Mouse (Mus musculus) myocyte (in vitro differentiated cells): Measurements from ENCODE around the gene Pdzrn4. TPM values are rescaled to one million over a fixed set of nuclear protein-coding genes. Genes with fewer than 3 reads are reported as not detected.

ENCODE experiments used
- H3K27me3 ChIP-seq: one replicate; pipeline ENCODE4 v1.6.1; 2011; ENCODE audit not compliant: control insufficient read depth, insufficient read depth, insufficient read length
- H3K36me3 ChIP-seq: one replicate; pipeline ENCODE4 v1.6.1; 2011; ENCODE audit not compliant: control insufficient read depth, insufficient read depth
- H3K4me2 ChIP-seq: one replicate; pipeline ENCODE4 v1.6.1; 2011; ENCODE audit warnings: low read depth, control low read depth
- H3K4me3 ChIP-seq: one replicate; pipeline ENCODE4 v1.5.1; 2011; ENCODE audit warnings: mild to moderate bottlenecking, control low read depth, moderate library complexity
- H3K79me2 ChIP-seq: one replicate; pipeline ENCODE4 v1.6.1; 2011; ENCODE audit not compliant: control insufficient read depth, insufficient read depth
- H3ac ChIP-seq: one replicate; pipeline ENCODE4 v1.6.1; 2011; ENCODE audit not compliant: control insufficient read depth, insufficient read length
- CEBPB ChIP-seq: IDR thresholded peaks from 2 replicates; pipeline ENCODE4 v1.6.1; 2011; ENCODE audit warnings: mild to moderate bottlenecking, moderate library complexity; ENCODE audit not compliant: poor library complexity, insufficient read depth, severe bottlenecking
- E2F4 ChIP-seq: IDR thresholded peaks from one replicate; pipeline ENCODE4 v1.6.1; 2011; ENCODE audit warnings: mild to moderate bottlenecking, control low read depth, moderate library complexity; ENCODE audit not compliant: insufficient read depth
- MAX ChIP-seq: IDR thresholded peaks from one replicate; pipeline ENCODE4 v1.6.1; 2011; ENCODE audit warnings: low read depth, mild to moderate bottlenecking, control low read depth
- MYOD1 ChIP-seq, 3 experiments: IDR thresholded peaks; one replicate each; pipeline ENCODE4 v1.6.1; 2011; ENCODE audit warnings: control low read depth in 2 of 3, low read depth in 2 of 3, mild to moderate bottlenecking in 2 of 3, moderate library complexity in 1 of 3; ENCODE audit not compliant: insufficient read length in 2 of 3, control insufficient read depth in 1 of 3
- MYOG ChIP-seq, 3 experiments: IDR thresholded peaks; one replicate each; pipeline ENCODE4 v1.6.1; 2011; ENCODE audit warnings: control low read depth in 2 of 3, low read depth in 2 of 3, mild to moderate bottlenecking in 2 of 3; ENCODE audit not compliant: insufficient read length in 2 of 3, control insufficient read depth in 1 of 3, insufficient read depth in 1 of 3
- POLR2A ChIP-seq: IDR thresholded peaks from one replicate; pipeline ENCODE4 v1.6.1; 2011; ENCODE audit warnings: low read depth, mild to moderate bottlenecking, control low read depth, moderate library complexity; ENCODE audit not compliant: insufficient read length
- POLR2AphosphoS2 ChIP-seq: IDR thresholded peaks from one replicate; pipeline ENCODE4 v1.6.1; 2011; ENCODE audit warnings: low read depth, control low read depth; ENCODE audit not compliant: insufficient read length
- REST ChIP-seq: IDR thresholded peaks from one replicate; pipeline ENCODE4 v1.6.1; 2011; ENCODE audit warnings: mild to moderate bottlenecking, control low read depth, moderate library complexity; ENCODE audit not compliant: insufficient read depth, insufficient read length
- SRF ChIP-seq: IDR thresholded peaks from one replicate; pipeline ENCODE4 v1.6.1; 2011; ENCODE audit warnings: low read depth; ENCODE audit not compliant: control insufficient read depth, insufficient read length
- TCF12 ChIP-seq: IDR thresholded peaks from one replicate; pipeline ENCODE4 v1.6.1; 2011; ENCODE audit warnings: mild to moderate bottlenecking, control low read depth; ENCODE audit not compliant: poor library complexity, insufficient read depth, severe bottlenecking
- TCF3 ChIP-seq: IDR thresholded peaks from one replicate; pipeline ENCODE4 v1.6.1; 2011; ENCODE audit warnings: low read depth, control low read depth; ENCODE audit not compliant: insufficient read length
- USF1 ChIP-seq: IDR thresholded peaks from one replicate; pipeline ENCODE4 v1.6.1; 2011; ENCODE audit warnings: low read depth, mild to moderate bottlenecking, control low read depth, moderate library complexity
- polyA plus RNA-seq: library from polyadenylated mRNA; unstranded; fragments of >200 nt; fragmentation: generic; extraction: Trizol; gene quantifications from one replicate; pipeline ENCODE4 v1.2.1, GENCODE M21; 2012; ENCODE audit warnings: missing spikeins

Pdzrn4 gene
- polyA plus RNA-seq, 1 experiment, result 0.07 TPM

DNA sequence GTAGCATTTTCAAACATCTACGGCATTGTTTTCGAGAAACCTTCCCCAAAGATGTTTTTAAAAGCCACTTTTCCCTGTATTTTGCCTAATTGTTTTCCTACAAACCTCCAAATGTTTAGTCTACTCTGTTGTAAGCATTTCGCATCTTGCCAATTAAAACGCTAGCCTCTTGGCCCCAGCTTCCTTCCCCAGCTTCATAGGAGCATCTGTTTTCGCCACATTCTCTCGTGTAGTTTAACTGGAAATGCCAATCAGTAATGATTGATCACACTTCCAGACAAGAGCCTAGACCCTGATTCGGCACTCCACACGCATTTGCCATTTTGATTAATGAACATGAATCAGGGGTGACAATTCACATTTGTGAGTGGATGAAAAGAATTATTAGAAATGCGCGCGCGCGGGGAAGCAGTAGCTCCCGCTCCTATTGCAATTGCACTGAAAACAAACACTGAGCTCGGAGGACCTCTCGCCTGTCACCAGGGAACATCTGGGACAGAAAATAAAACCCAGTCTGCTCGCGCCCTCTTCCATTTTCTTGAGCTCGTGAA, 45.0 kb downstream of the Pdzrn4 start:
- no peaks in the 10 kb centered on the region for H3K79me2 ChIP-seq
- H3K27me3 ChIP-seq, result no peaks in the 10 kb centered on the region
- TF ChIP-seq REST, result no peak
- no peak for TF ChIP-seq TCF3
- no peak for TF ChIP-seq MAX
- TF ChIP-seq USF1, result no peak
- TF ChIP-seq MYOG (IDR thresholded peaks at IDR 0.05; ENCODE audit: control insufficient read depth in 1 of 3, insufficient read depth in 1 of 3, insufficient read length in 2 of 3, low read depth in 2 of 3), result no peak
- no peak for TF ChIP-seq POLR2AphosphoS2
- no peak for TF ChIP-seq TCF12
- TF ChIP-seq CEBPB, result no peak
- TF ChIP-seq MYOD1 (IDR thresholded peaks at IDR 0.05; ENCODE audit: control insufficient read depth in 1 of 3, insufficient read length in 2 of 3, low read depth in 2 of 3), result no peak
- TF ChIP-seq E2F4, result no peak
- TF ChIP-seq SRF, result no peak
- H3K36me3 ChIP-seq, result no peaks in the 10 kb centered on the region
- H3ac ChIP-seq, result no peak overlapping the region
- no peak overlapping the region for H3K4me2 ChIP-seq
- H3K4me3 ChIP-seq, result no peak overlapping the region

DNA sequence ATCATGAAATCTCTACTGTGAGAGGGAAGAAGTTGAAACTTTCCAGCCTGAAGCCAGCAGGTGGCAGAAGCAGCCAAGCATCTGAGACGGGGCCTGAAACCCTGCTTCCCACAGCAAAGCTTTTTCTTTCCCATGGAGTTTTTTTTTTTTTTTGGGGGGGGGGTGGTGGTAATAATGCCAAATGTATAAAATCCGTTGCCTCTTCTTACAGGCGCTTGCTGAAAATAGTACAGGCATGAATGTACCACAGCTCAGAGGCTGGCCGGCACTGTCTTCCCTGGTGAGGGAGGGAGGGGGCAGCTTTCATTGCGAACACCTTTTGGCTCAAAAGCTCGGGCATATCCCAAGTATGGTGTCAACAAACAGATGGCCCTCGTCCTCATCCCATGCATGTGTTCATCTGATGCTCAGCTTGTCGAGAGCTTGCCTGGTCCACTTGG, 51.0 kb downstream of the Pdzrn4 start:
- no peaks in the 10 kb centered on the region for H3K79me2 ChIP-seq
- TF ChIP-seq POLR2AphosphoS2 (no peak), REST (no peak), SRF (no peak), MYOG (IDR thresholded peaks at IDR 0.05; ENCODE audit: control insufficient read depth in 1 of 3, insufficient read depth in 1 of 3, insufficient read length in 2 of 3, low read depth in 2 of 3) (no peak), USF1 (no peak), MAX (no peak), TCF3 (no peak), TCF12 (no peak), POLR2A (no peak), E2F4 (no peak), MYOD1 (IDR thresholded peaks at IDR 0.05; ENCODE audit: control insufficient read depth in 1 of 3, insufficient read length in 2 of 3, low read depth in 2 of 3) (no peak), CEBPB (no peak)
- H3K27me3 ChIP-seq, result no peaks in the 10 kb centered on the region
- no peak overlapping the region for H3K4me2 ChIP-seq
- H3K4me3 ChIP-seq, result no peak overlapping the region
- H3K36me3 ChIP-seq, result no peaks in the 10 kb centered on the region
- H3ac ChIP-seq, result no peak overlapping the region

DNA sequence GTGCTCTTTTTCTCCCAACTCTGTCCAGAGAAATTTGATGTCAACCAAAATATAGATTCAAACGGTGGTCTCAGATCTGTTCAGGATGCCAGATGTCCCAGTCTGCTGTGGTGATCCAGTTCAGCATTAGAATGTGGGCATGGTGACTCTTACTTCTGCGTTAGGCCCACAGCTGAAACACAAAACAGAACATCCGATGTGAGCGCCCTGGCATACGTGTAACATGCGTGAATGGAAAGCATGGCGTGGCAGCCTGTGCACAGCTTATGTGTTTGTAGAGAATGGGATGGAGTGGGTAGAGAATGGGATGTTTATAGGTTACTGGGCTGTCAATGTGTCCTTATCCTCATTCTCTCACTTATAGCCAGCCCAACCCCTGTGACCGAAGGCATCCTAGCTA, 52.4 kb downstream of the Pdzrn4 start:
- Histone ChIP-seq H3K4me3 (no peak overlapping the region), H3ac (no peak overlapping the region), H3K36me3 (no peaks in the 10 kb centered on the region), H3K79me2 (no peaks in the 10 kb centered on the region), H3K27me3 (no peaks in the 10 kb centered on the region), H3K4me2 (no peak overlapping the region)
- TF ChIP-seq MYOG (IDR thresholded peaks at IDR 0.05; ENCODE audit: control insufficient read depth in 1 of 3, insufficient read depth in 1 of 3, insufficient read length in 2 of 3, low read depth in 2 of 3) (no peak), MYOD1 (IDR thresholded peaks at IDR 0.05; ENCODE audit: control insufficient read depth in 1 of 3, insufficient read length in 2 of 3, low read depth in 2 of 3) (no peak)

DNA sequence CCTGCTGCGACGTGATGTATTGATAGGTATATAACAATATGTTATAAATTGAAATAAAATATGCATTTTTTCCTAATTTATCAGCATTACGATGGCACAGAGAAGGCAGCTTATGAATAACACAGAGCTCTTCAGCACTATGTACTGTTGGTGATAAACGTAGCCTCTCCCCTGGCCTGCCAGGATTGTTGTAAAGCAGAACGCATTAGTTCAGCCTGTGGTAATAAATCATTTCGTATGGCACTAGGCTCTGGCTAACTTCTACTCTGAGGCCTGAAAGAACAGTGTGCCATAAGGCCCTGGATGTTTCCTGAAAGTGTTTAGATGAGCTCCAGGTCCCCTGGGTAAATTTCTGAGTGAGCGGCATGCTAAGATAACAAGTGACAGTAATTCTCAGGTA, 55.9 kb downstream of the Pdzrn4 start:
- Histone ChIP-seq H3K79me2 (no peaks in the 10 kb centered on the region), H3K4me3 (no peak overlapping the region), H3K27me3 (no peaks in the 10 kb centered on the region), H3K36me3 (no peaks in the 10 kb centered on the region), H3K4me2 (no peak overlapping the region), H3ac (no peak overlapping the region)
- TF ChIP-seq POLR2A (no peak), TCF12 (no peak), MAX (no peak), TCF3 (no peak), SRF (no peak), CEBPB (no peak)

DNA sequence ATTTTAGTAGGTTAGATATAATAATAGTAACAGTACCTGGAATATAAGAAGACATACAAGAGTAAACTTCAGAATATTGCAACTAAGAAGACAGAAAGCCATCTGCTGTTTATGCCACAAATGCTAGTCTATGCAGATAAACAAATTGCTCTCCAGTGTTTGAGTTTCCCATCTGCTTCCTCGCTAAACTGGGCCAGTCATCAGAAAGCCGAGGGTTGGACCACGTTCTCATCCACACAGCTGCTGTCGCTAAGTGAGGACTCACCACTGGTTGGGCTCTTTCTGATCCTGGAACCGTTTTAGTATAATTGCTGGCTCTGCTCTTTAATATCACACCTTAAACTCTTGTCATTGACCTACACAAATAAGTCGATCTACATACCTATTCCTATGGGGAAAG, 85.5 kb downstream of the Pdzrn4 start:
- Histone ChIP-seq H3K36me3 (no peaks in the 10 kb centered on the region), H3K4me2 (no peak overlapping the region), H3ac (no peak overlapping the region), H3K79me2 (no peaks in the 10 kb centered on the region), H3K4me3 (no peak overlapping the region), H3K27me3 (no peaks in the 10 kb centered on the region)
- TF ChIP-seq POLR2AphosphoS2 (no peak), CEBPB (no peak), TCF3 (no peak), TCF12 (no peak), REST (no peak), SRF (no peak), USF1 (no peak), MYOG (IDR thresholded peaks at IDR 0.05; ENCODE audit: control insufficient read depth in 1 of 3, insufficient read depth in 1 of 3, insufficient read length in 2 of 3, low read depth in 2 of 3) (no peak), MYOD1 (IDR thresholded peaks at IDR 0.05; ENCODE audit: control insufficient read depth in 1 of 3, insufficient read length in 2 of 3, low read depth in 2 of 3) (no peak), POLR2A (no peak), MAX (no peak), E2F4 (no peak)
